Mouse (Mus musculus) midbrain, embryonic 11.5 days (tissue): ENCODE measurements around the gene Fitm1. TPM values are rescaled to one million over a fixed set of nuclear protein-coding genes. Genes with fewer than 3 reads are reported as not detected.
A peak's percentile ranks its signal among the peaks of the same experiment; 100 is the strongest.

Experiments used
- ATAC-seq: fragments of 200-750 bp; cut with Nextera tagmentation; 2 replicates; pipeline ENCODE4 v1.8.0; 2017; ENCODE audit warnings: moderate TSS enrichment, moderate library complexity; ENCODE audit not compliant: low FRiP score
- DNase-seq: peaks from one replicate; pipeline ENCODE4 v3.0.0; 2015; ENCODE audit warnings: low spot score; ENCODE audit errors: missing footprints
- H3K27ac ChIP-seq: fragments of 300-500 bp; sonication (generic); 2 replicates; pipeline ENCODE4 v1.5.1; 2014; ENCODE audit warnings: low read depth, low read length
- H3K27me3 ChIP-seq: fragments of 300-500 bp; sonication (generic); 2 replicates; pipeline ENCODE4 v1.6.1; 2014; ENCODE audit warnings: mild to moderate bottlenecking, low read length, moderate library complexity, mixed read lengths; ENCODE audit not compliant: control insufficient read depth, insufficient read depth
- H3K36me3 ChIP-seq: fragments of 300-500 bp; sonication (generic); 2 replicates; pipeline ENCODE4 v1.6.1; 2014; ENCODE audit warnings: mild to moderate bottlenecking, low read length, moderate library complexity, mixed read lengths; ENCODE audit not compliant: control insufficient read depth, insufficient read depth
- H3K4me1 ChIP-seq: fragments of 300-500 bp; sonication (generic); 2 replicates; pipeline ENCODE4 v1.6.1; 2014; ENCODE audit warnings: low read length; ENCODE audit not compliant: control insufficient read depth, insufficient read depth
- H3K4me2 ChIP-seq: fragments of 300-500 bp; sonication (generic); 2 replicates; pipeline ENCODE4 v1.6.1; 2014; ENCODE audit warnings: mild to moderate bottlenecking, moderate library complexity
- H3K4me3 ChIP-seq: fragments of 300-500 bp; sonication (generic); 2 replicates; pipeline ENCODE4 v1.5.1; 2014; ENCODE audit warnings: low read depth, low read length
- H3K9ac ChIP-seq: fragments of 300-500 bp; sonication (generic); 2 replicates; pipeline ENCODE4 v1.6.1; 2014; ENCODE audit warnings: low read length
- H3K9me3 ChIP-seq: fragments of 300-500 bp; sonication (generic); 2 replicates; pipeline ENCODE4 v1.6.1; 2016; ENCODE audit warnings: low read length; ENCODE audit not compliant: control insufficient read depth
- WGBS: fragments of 180-500 bp; shearing (Covaris S2); extraction: QIAGEN DNeasy Blood & Tissue Kit; methylation state at CpG from one replicate; pipeline ENCODE4 v1.1.7; 2014; 5-methylcytosine and 5-hydroxymethylcytosine counted together
- polyA plus RNA-seq: library from polyadenylated mRNA; unstranded; fragments of >200 nt; fragmentation: Nextera tagmentation; extraction: Ambion mirVana; gene quantifications from 2 replicates; pipeline ENCODE4 v1.2.1, GENCODE M21; 2014

The Fitm1 gene
- polyA plus RNA-seq, 1 experiment from 2014 or later: not detected

- no peak overlapping the region for H3K27ac ChIP-seq
- no peak overlapping the region for H3K9ac ChIP-seq
- H3K4me3 ChIP-seq: no peak overlapping the region
- no peaks in the 10 kb centered on the region for H3K9me3 ChIP-seq
- H3K27me3 ChIP-seq: no peaks in the 10 kb centered on the region
- WGBS: 69% methylated on average over 5 of the region's 5 CpGs
- no peaks in the 10 kb centered on the region for H3K4me1 ChIP-seq
- ATAC-seq (no peak), DNase-seq (no peak)
- H3K36me3 ChIP-seq: no peaks in the 10 kb centered on the region
- no peak overlapping the region for H3K4me2 ChIP-seq
These were observed 24.1 kb upstream of the Fitm1 start for GRCm38 (mm10) chr14:55551347-55551746.

GRCm38 (mm10) chr14:55551794-55552193 is 23.6 kb upstream of the Fitm1 start:
- H3K27ac ChIP-seq: no peak overlapping the region
- DNase-seq (no peak), ATAC-seq (no peak)
- no peaks in the 10 kb centered on the region for H3K9me3 ChIP-seq
- H3K4me2 ChIP-seq: no peak overlapping the region
- H3K27me3 ChIP-seq: no peaks in the 10 kb centered on the region
- no peak overlapping the region for H3K4me3 ChIP-seq
- H3K4me1 ChIP-seq: no peaks in the 10 kb centered on the region
- no peak overlapping the region for H3K9ac ChIP-seq
- no peaks in the 10 kb centered on the region for H3K36me3 ChIP-seq
- WGBS: 87% methylated on average over 8 of the region's 8 CpGs

- no peak overlapping the region for H3K4me3 ChIP-seq
- H3K9me3 ChIP-seq: no peaks in the 10 kb centered on the region
- no peak for DNase-seq
These were observed 20.8 kb upstream of the Fitm1 start for GRCm38 (mm10) chr14:55554635-55555034.

GRCm38 (mm10) chr14:55555788-55556187 is 19.6 kb upstream of the Fitm1 start:
- Histone ChIP-seq H3K27ac (no peak overlapping the region), H3K9ac (no peak overlapping the region), H3K4me2 (no peak overlapping the region), H3K4me1 (peaks cover 3% of the 10 kb centered on the region; the same call in 1 of the 2 replicates), H3K4me3 (no peak overlapping the region), H3K27me3 (no peaks in the 10 kb centered on the region), H3K9me3 (no peaks in the 10 kb centered on the region), H3K36me3 (no peaks in the 10 kb centered on the region)
- no peak for ATAC-seq
- 73% methylated on average over 3 of the region's 3 CpGs for WGBS
- no peak for DNase-seq

More at GRCm38 (mm10) chr14:55554635-55555034, 20.8 kb upstream of the Fitm1 start:
- Histone ChIP-seq H3K27ac (no peak overlapping the region), H3K4me1 (peaks cover 3% of the 10 kb centered on the region; the same call in 1 of the 2 replicates), H3K9ac (no peak overlapping the region), H3K36me3 (no peaks in the 10 kb centered on the region), H3K27me3 (no peaks in the 10 kb centered on the region), H3K4me2 (no peak overlapping the region)
- ATAC-seq: no peak

- Histone ChIP-seq H3K27ac (no peak overlapping the region), H3K4me1 (peaks cover 9% of the 10 kb centered on the region), H3K27me3 (no peaks in the 10 kb centered on the region), H3K9me3 (no peaks in the 10 kb centered on the region), H3K4me3 (no peak overlapping the region), H3K9ac (no peak overlapping the region), H3K4me2 (no peak overlapping the region), H3K36me3 (no peaks in the 10 kb centered on the region)
- no peak for ATAC-seq
- 31% methylated on average over 5 of the region's 5 CpGs for WGBS
- no peak for DNase-seq
These were observed 18.4 kb upstream of the Fitm1 start for GRCm38 (mm10) chr14:55557003-55557402.

- Histone ChIP-seq H3K4me3 (no peak overlapping the region), H3K27ac (no peak overlapping the region), H3K27me3 (no peaks in the 10 kb centered on the region), H3K4me1 (peaks cover 9% of the 10 kb centered on the region), H3K9me3 (no peaks in the 10 kb centered on the region), H3K9ac (no peak overlapping the region), H3K36me3 (no peaks in the 10 kb centered on the region), H3K4me2 (no peak overlapping the region)
- ATAC-seq: no peak
- DNase-seq: peak; percentile 35
- 91% methylated on average over 3 of the region's 3 CpGs for WGBS
These were observed 17.8 kb upstream of the Fitm1 start for GRCm38 (mm10) chr14:55557587-55557986.

GRCm38 (mm10) chr14:55558740-55559448 is 16.5 kb upstream of the Fitm1 start:
- Histone ChIP-seq H3K4me2 (peak overlapping the region; percentile 75), H3K27me3 (no peaks in the 10 kb centered on the region), H3K4me1 (peaks cover 9% of the 10 kb centered on the region), H3K9me3 (no peaks in the 10 kb centered on the region), H3K4me3 (peak overlapping the region; percentile 63), H3K9ac (no peak overlapping the region; the same call in 1 of the 2 replicates), H3K36me3 (no peaks in the 10 kb centered on the region), H3K27ac (no peak overlapping the region)
- DNase-seq (peak; percentile 76), ATAC-seq (no peak)
- WGBS: 54% methylated on average over 6 of the region's 6 CpGs

- ATAC-seq (peak; percentile 85), DNase-seq (peak; percentile 99)
- H3K9ac ChIP-seq: peak within 1 kb of the TSS; percentile 86
- H3K27ac ChIP-seq: peak within 1 kb of the TSS; percentile 93
- WGBS: under 1% methylated on average over 27 of the region's 27 CpGs
- H3K4me1 ChIP-seq: peaks cover 9% of the 10 kb centered on the region
- peak within 1 kb of the TSS; percentile 75 for H3K4me2 ChIP-seq
- H3K4me3 ChIP-seq: peak within 1 kb of the TSS; percentile 63
- no peaks in the 10 kb centered on the region for H3K9me3 ChIP-seq
- no peaks in the 10 kb centered on the region for H3K27me3 ChIP-seq
- no peaks in the 10 kb centered on the region for H3K36me3 ChIP-seq
These were observed 15.6 kb upstream of the Fitm1 start, which contains the start of gene Dcaf11 for GRCm38 (mm10) chr14:55559799-55560201. Gene Dcaf11 (plus strand): TSS chr14:55560006.

- DNase-seq: peak; percentile 100
- peak; percentile 98 for ATAC-seq
- H3K4me2 ChIP-seq: peak within 1 kb of the TSS; percentile 75
- peak within 1 kb of the TSS; percentile 93 for H3K27ac ChIP-seq
- WGBS: under 1% methylated on average over 51 of the region's 51 CpGs
- peaks cover 1% of the 10 kb centered on the region; the same call in 1 of the 2 replicates for H3K36me3 ChIP-seq
- no peaks in the 10 kb centered on the region for H3K27me3 ChIP-seq
- H3K9ac ChIP-seq: peak within 1 kb of the TSS; percentile 86
- H3K4me3 ChIP-seq: peak within 1 kb of the TSS; percentile 63
- H3K4me1 ChIP-seq: peaks cover 9% of the 10 kb centered on the region
- no peaks in the 10 kb centered on the region for H3K9me3 ChIP-seq
These were observed 15.0 kb upstream of the Fitm1 start, which contains the start of gene A730061H03Rik for GRCm38 (mm10) chr14:55560202-55561073. Gene A730061H03Rik (minus strand): TSS chr14:55560406.
